Mouse (Mus musculus) liver, postnatal 0 days (tissue): ENCODE measurements around the gene Olfr92. TPM values are rescaled to one million over a fixed set of nuclear protein-coding genes. Genes with fewer than 3 reads are reported as not detected.

ENCODE experiments used
- ATAC-seq: fragments of 200-750 bp; cut with Nextera tagmentation; 2 replicates; pipeline ENCODE4 v1.8.0; 2017; ENCODE audit warnings: mild to moderate bottlenecking, moderate library complexity
- DNase-seq: peaks from one replicate; pipeline ENCODE4 v3.0.0-alpha.2; 2016
- H3K27ac ChIP-seq: fragments of 300-500 bp; sonication (generic); 2 replicates; pipeline ENCODE4 v1.5.1; 2014; ENCODE audit warnings: antibody characterized with exemption, moderate library complexity, mild to moderate bottlenecking, low read depth
- H3K27me3 ChIP-seq: fragments of 300-500 bp; sonication (generic); 2 replicates; pipeline ENCODE4 v1.6.1; 2014; ENCODE audit warnings: low read length, control low read depth, mixed read lengths; ENCODE audit not compliant: insufficient read depth
- H3K36me3 ChIP-seq: fragments of 300-500 bp; sonication (generic); replicated peaks from 2 replicates; pipeline ENCODE4 v1.6.1; 2014; ENCODE audit warnings: mild to moderate bottlenecking, control low read depth, low read length, moderate library complexity, mixed read lengths; ENCODE audit not compliant: insufficient read depth
- H3K4me1 ChIP-seq: fragments of 300-500 bp; sonication (generic); 2 replicates; pipeline ENCODE4 v1.6.1; 2014; ENCODE audit warnings: antibody characterized with exemption, mild to moderate bottlenecking, control low read depth; ENCODE audit not compliant: insufficient read depth
- H3K4me2 ChIP-seq: fragments of 300-500 bp; sonication (generic); 2 replicates; pipeline ENCODE4 v1.6.1; 2014; ENCODE audit warnings: low read depth, mild to moderate bottlenecking, low read length, moderate library complexity, mixed read lengths
- H3K4me3 ChIP-seq: fragments of 300-500 bp; sonication (generic); 2 replicates; pipeline ENCODE4 v1.5.1; 2014; ENCODE audit warnings: low read depth, low read length
- H3K9ac ChIP-seq: fragments of 300-500 bp; sonication (generic); replicated peaks from 2 replicates; pipeline ENCODE4 v1.6.1; 2014; ENCODE audit warnings: mild to moderate bottlenecking, moderate library complexity
- H3K9me3 ChIP-seq: fragments of 300-500 bp; sonication (generic); 2 replicates; pipeline ENCODE4 v1.6.1; 2016; ENCODE audit warnings: mild to moderate bottlenecking, control low read depth, low read length, mixed read lengths
- CTCF ChIP-seq: sonication (generic); IDR thresholded peaks from 2 replicates; pipeline ENCODE4 v1.5.1; 2016; ENCODE audit warnings: antibody characterized with exemption, low read depth
- EP300 ChIP-seq: IDR thresholded peaks from 2 replicates; pipeline ENCODE4 v1.6.1; 2016; ENCODE audit warnings: antibody characterized with exemption, low read depth, mild to moderate bottlenecking
- WGBS: fragments of 180-500 bp; shearing (Covaris S2); extraction: QIAGEN DNeasy Blood & Tissue Kit; methylation state at CpG from one replicate; pipeline ENCODE4 v1.1.7; 2014; ENCODE audit not compliant: insufficient replicate concordance; 5-methylcytosine and 5-hydroxymethylcytosine counted together
- polyA plus RNA-seq: library from polyadenylated mRNA; unstranded; fragments of >200 nt; fragmentation: Nextera tagmentation; extraction: Ambion mirVana; gene quantifications from 2 replicates; pipeline ENCODE4 v1.2.1, GENCODE M21; 2015

Olfr92 gene
- polyA plus RNA-seq, 1 experiment from 2014 or later = not detected

- ATAC-seq = no peak
- no peak overlapping the region for H3K9ac ChIP-seq
- H3K36me3 ChIP-seq = no peaks in the 10 kb centered on the region
- H3K27me3 ChIP-seq = no peaks in the 10 kb centered on the region
- H3K4me1 ChIP-seq = no peaks in the 10 kb centered on the region
- H3K9me3 ChIP-seq = no peaks in the 10 kb centered on the region
- DNase-seq = no peak
- TF ChIP-seq EP300 (no peak), CTCF (no peak)
- H3K27ac ChIP-seq = no peak overlapping the region
- H3K4me3 ChIP-seq = no peak overlapping the region
- H3K4me2 ChIP-seq = no peak overlapping the region
- WGBS = 83% methylated on average over 11 of the region's 11 CpGs
Observed at GRCm38 (mm10) chr17:37063686-37064495, 56.0 kb downstream of the Olfr92 start.

DNA sequence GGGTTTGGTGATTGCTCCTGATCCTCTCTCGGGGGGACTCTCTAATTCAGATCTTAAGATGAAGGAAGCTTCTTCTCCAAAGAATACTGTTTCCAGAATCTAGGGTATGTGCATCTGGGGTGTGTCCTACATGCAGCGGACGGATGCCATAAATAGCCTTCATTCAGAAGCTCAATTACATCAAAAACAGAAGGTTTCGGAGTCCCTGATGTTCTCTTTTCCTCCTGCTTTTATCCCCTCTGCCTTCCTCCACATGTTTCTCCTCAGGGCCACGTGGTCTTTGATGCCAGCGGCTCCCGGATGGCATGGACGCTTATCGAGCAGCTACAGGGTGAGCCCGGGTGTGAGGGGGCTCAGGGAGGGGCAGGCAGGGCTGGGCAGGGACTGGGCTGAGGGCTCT lies 56.8 kb downstream of the Olfr92 start:
- Histone ChIP-seq H3K9me3 (no peaks in the 10 kb centered on the region), H3K4me3 (no peak overlapping the region), H3K9ac (no peak overlapping the region), H3K36me3 (no peaks in the 10 kb centered on the region), H3K4me1 (no peaks in the 10 kb centered on the region), H3K27me3 (no peaks in the 10 kb centered on the region), H3K27ac (no peak overlapping the region), H3K4me2 (no peak overlapping the region)
- ATAC-seq (no peak), DNase-seq (no peak)
- 77% methylated on average over 10 of the region's 10 CpGs for WGBS
- TF ChIP-seq CTCF (no peak), EP300 (no peak)

DNA sequence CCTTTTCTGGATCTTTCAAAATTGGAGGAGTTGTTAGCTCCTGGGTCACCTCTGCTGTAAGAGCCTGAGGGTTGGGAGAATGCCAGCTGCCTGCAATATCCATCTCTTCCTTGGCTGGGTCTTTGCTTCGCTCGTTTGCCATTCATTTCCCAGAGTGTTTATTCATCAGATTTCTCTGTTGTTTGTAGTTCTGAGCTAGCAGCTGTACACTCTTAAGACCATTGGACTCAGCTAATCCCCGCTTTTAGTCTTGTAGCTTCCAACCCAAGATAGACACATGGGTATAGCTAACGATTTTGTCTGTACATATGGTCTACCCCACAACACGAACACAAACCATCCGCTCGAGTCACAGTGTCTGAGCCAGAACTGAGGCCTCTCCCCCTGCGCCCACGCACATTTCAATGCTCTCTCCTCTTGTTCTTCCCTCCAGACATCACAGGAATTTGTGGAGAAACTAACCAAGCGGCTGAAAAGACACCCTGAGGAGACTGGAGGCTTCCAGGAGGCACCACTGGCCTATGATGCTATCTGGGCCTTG lies 57.7 kb downstream of the Olfr92 start:
- no peaks in the 10 kb centered on the region for H3K36me3 ChIP-seq
- ATAC-seq (no peak), DNase-seq (no peak)
- no peaks in the 10 kb centered on the region for H3K27me3 ChIP-seq
- H3K9ac ChIP-seq = no peak overlapping the region
- H3K9me3 ChIP-seq = no peaks in the 10 kb centered on the region
- no peak overlapping the region for H3K27ac ChIP-seq
- no peaks in the 10 kb centered on the region for H3K4me1 ChIP-seq
- H3K4me3 ChIP-seq = no peak overlapping the region
- TF ChIP-seq EP300 (no peak), CTCF (no peak)
- WGBS = 78% methylated on average over 10 of the region's 10 CpGs
- no peak overlapping the region for H3K4me2 ChIP-seq

GRCm38 (mm10) chr17:37061435-37061834 lies 58.5 kb downstream of the Olfr92 start:
- Histone ChIP-seq H3K9ac (no peak overlapping the region), H3K36me3 (no peaks in the 10 kb centered on the region), H3K27me3 (no peaks in the 10 kb centered on the region), H3K4me2 (no peak overlapping the region), H3K27ac (no peak overlapping the region), H3K9me3 (no peaks in the 10 kb centered on the region), H3K4me1 (no peaks in the 10 kb centered on the region), H3K4me3 (no peak overlapping the region)
- DNase-seq (no peak), ATAC-seq (no peak)
- no peak for TF ChIP-seq CTCF
- TF ChIP-seq EP300 = no peak
- 79% methylated on average over 3 of the region's 3 CpGs for WGBS

Other genes with a start within 250 kb of the Olfr92 start
- gene Trim40, start 230.0 kb downstream of the Olfr92 start, polyA plus RNA-seq = not detected in 2 replicates
- gene Trim31, start 222.0 kb downstream of the Olfr92 start, polyA plus RNA-seq = not detected in 2 replicates
- 0.11 TPM in 1 of 2 replicates, not detected in the other for gene Rnf39, start 177.2 kb downstream of the Olfr92 start, polyA plus RNA-seq
- 39.9 and 41.7 TPM in 2 replicates for gene Ppp1r11, start 168.3 kb downstream of the Olfr92 start, polyA plus RNA-seq
- gene Znrd1, start 161.5 kb downstream of the Olfr92 start, polyA plus RNA-seq = 19.3 and 23.7 TPM in 2 replicates
- 4.1 and 5.6 TPM in 2 replicates for gene Znrd1as, start 161.5 kb downstream of the Olfr92 start, polyA plus RNA-seq
- not detected in 2 replicates for gene 2410137M14Rik, start 138.9 kb downstream of the Olfr92 start, polyA plus RNA-seq
- gene H2-M5, start 130.6 kb downstream of the Olfr92 start, polyA plus RNA-seq = 0.04 TPM in 1 of 2 replicates, not detected in the other
- gene Zfp57, start 118.9 kb downstream of the Olfr92 start, polyA plus RNA-seq = 1.4 and 2.3 TPM in 2 replicates
- gene Mog, start 96.7 kb downstream of the Olfr92 start, polyA plus RNA-seq = not detected in 2 replicates
- 0.41 and 0.46 TPM in 2 replicates for gene Gabbr1, start 74.1 kb downstream of the Olfr92 start, polyA plus RNA-seq
- gene Olfr90, start 31.6 kb downstream of the Olfr92 start, polyA plus RNA-seq = not detected in 2 replicates
- gene Olfr91, start 21.8 kb downstream of the Olfr92 start, polyA plus RNA-seq = not detected in 2 replicates
- gene Olfr93, start 41.4 kb upstream of the Olfr92 start, polyA plus RNA-seq = not detected in 2 replicates
- gene Ubd, start 73.8 kb upstream of the Olfr92 start, polyA plus RNA-seq = 2.2 and 3.4 TPM in 2 replicates
- gene Olfr94, start 80.9 kb upstream of the Olfr92 start, polyA plus RNA-seq = not detected in 2 replicates
- gene Olfr95, start 93.0 kb upstream of the Olfr92 start, polyA plus RNA-seq = not detected in 2 replicates
- gene Olfr96, start 100.1 kb upstream of the Olfr92 start, polyA plus RNA-seq = not detected in 2 replicates
- not detected in 2 replicates for gene Olfr97, start 117.2 kb upstream of the Olfr92 start, polyA plus RNA-seq
- gene Olfr98, start 143.7 kb upstream of the Olfr92 start, polyA plus RNA-seq = not detected in 2 replicates
- gene H2-M3, start 150.1 kb upstream of the Olfr92 start, polyA plus RNA-seq = 4.5 and 4.6 TPM in 2 replicates
- gene Olfr99, start 163.4 kb upstream of the Olfr92 start, polyA plus RNA-seq = not detected in 2 replicates
- not detected in 2 replicates for gene Olfr101, start 184.2 kb upstream of the Olfr92 start, polyA plus RNA-seq
- gene Olfr102, start 197.0 kb upstream of the Olfr92 start, polyA plus RNA-seq = not detected in 2 replicates
- gene Olfr103, start 219.6 kb upstream of the Olfr92 start, polyA plus RNA-seq = not detected in 2 replicates
- not detected in 2 replicates for gene Olfr104-ps, start 239.5 kb upstream of the Olfr92 start, polyA plus RNA-seq